Mouse (Mus musculus) forebrain, postnatal 0 days (tissue): ENCODE data around the gene Ppp1r16b. TPM values are rescaled to one million over a fixed set of nuclear protein-coding genes. Genes with fewer than 3 reads are reported as not detected.

Experiments used
- ATAC-seq: fragments of 200-750 bp; cut with Nextera tagmentation; 2 replicates; pipeline ENCODE4 v1.8.0; 2017; ENCODE audit warnings: mild to moderate bottlenecking, moderate library complexity
- DNase-seq: peaks from one replicate; pipeline ENCODE4 v3.0.0-alpha.2; 2015
- H3K27ac ChIP-seq: fragments of 300-500 bp; sonication (generic); 2 replicates; pipeline ENCODE4 v1.5.1; 2014; ENCODE audit warnings: low read depth, mild to moderate bottlenecking, antibody characterized with exemption, low read length, moderate library complexity, mixed read lengths
- H3K27me3 ChIP-seq: fragments of 300-500 bp; sonication (generic); 2 replicates; pipeline ENCODE4 v1.6.1; 2014; ENCODE audit warnings: mild to moderate bottlenecking, low read length, mixed read lengths; ENCODE audit not compliant: insufficient read depth
- H3K36me3 ChIP-seq: fragments of 300-500 bp; sonication (generic); 2 replicates; pipeline ENCODE4 v1.6.1; 2014; ENCODE audit warnings: mild to moderate bottlenecking, moderate library complexity; ENCODE audit not compliant: insufficient read depth
- H3K4me1 ChIP-seq: fragments of 300-500 bp; sonication (generic); 2 replicates; pipeline ENCODE4 v1.6.1; 2014; ENCODE audit warnings: antibody characterized with exemption; ENCODE audit not compliant: insufficient read depth
- H3K4me2 ChIP-seq: fragments of 300-500 bp; sonication (generic); 2 replicates; pipeline ENCODE4 v1.6.1; 2014; ENCODE audit warnings: low read depth, mild to moderate bottlenecking, moderate library complexity
- H3K4me3 ChIP-seq: fragments of 300-500 bp; sonication (generic); 2 replicates; pipeline ENCODE4 v1.5.1; 2014; ENCODE audit warnings: low read depth, low read length, mixed read lengths
- H3K9ac ChIP-seq: fragments of 300-500 bp; sonication (generic); 2 replicates; pipeline ENCODE4 v1.6.1; 2014; ENCODE audit warnings: mild to moderate bottlenecking
- H3K9me3 ChIP-seq: fragments of 300-500 bp; sonication (generic); 2 replicates; pipeline ENCODE4 v1.6.1; 2016; ENCODE audit warnings: low read length
- CTCF ChIP-seq: sonication (generic); IDR thresholded peaks from 2 replicates; pipeline ENCODE4 v1.5.1; 2016; ENCODE audit warnings: antibody characterized with exemption, control low read depth, low read depth
- WGBS: fragments of 180-500 bp; shearing (Covaris S2); extraction: QIAGEN DNeasy Blood & Tissue Kit; methylation state at CpG from one replicate; pipeline ENCODE4 v1.1.7; 2014; 5-methylcytosine and 5-hydroxymethylcytosine counted together
- polyA plus RNA-seq: library from polyadenylated mRNA; unstranded; fragments of >200 nt; fragmentation: Nextera tagmentation; extraction: Ambion mirVana; gene quantifications from 2 replicates; pipeline ENCODE4 v1.2.1, GENCODE M21; 2015
- total RNA-seq: library from RNA; depleted of rRNA; stranded (reverse); fragments of >200 nt; gene quantifications from 2 replicates; pipeline ENCODE4 v1.2.3, GENCODE M21; 2014

Gene Ppp1r16b
- total and polyA plus RNA-seq, 2 experiments from 2014 or later = 25.2 to 28.4 TPM

DNA sequence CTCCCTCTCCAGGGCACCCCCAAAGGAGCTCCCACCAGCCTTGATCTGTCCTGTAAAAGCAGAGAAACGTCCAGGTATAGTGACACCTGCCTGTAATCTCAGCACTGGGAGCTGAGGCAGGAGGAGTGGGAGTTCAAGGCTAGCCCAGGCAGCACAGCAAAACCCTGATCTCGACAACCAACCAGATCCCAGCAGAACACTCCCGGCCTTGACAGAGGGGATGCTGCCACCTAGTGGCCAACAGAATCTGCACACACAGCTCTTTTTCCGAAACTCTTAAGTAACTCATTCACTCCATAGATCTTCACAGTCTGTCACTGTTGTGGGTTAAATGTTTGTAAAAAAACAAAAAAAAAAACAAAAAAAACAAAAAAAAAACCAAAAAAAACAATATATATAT, 12.2 kb upstream of the Ppp1r16b start:
- no peaks in the 10 kb centered on the region for H3K36me3 ChIP-seq
- H3K4me3 ChIP-seq = no peak overlapping the region
- 5% methylated on average over 4 of the region's 4 CpGs for WGBS
- DNase-seq (peak; percentile 85), ATAC-seq (peak; percentile 87)
- no peaks in the 10 kb centered on the region for H3K9me3 ChIP-seq
- no peak overlapping the region for H3K4me2 ChIP-seq
- H3K27ac ChIP-seq = no peak overlapping the region
- H3K27me3 ChIP-seq = no peaks in the 10 kb centered on the region
- TF ChIP-seq CTCF = peak; percentile 90
- H3K9ac ChIP-seq = no peak overlapping the region
- H3K4me1 ChIP-seq = no peaks in the 10 kb centered on the region

DNA sequence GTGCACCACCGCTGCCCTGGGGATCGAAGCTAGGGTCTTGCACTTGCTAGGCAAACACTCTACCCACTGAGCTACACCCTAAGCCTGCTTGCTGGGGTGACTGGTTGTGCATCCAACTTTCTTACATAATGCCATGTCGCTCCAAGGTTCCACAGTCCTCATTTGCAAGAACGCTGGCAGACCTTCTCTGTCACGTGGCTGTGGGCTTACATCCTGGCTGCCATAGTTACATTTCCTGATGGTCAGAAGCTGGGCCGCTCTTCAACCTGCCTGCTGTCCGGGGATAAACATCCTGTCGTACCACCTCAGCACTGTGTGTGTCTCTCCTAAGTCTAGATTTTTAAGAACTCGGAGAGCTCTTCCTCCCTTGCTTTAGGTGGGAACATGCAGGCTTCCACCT, 10.5 kb upstream of the Ppp1r16b start:
- DNase-seq (no peak), ATAC-seq (no peak)
- H3K36me3 ChIP-seq = no peaks in the 10 kb centered on the region
- no peak overlapping the region for H3K27ac ChIP-seq
- TF ChIP-seq CTCF = no peak
- no peaks in the 10 kb centered on the region for H3K9me3 ChIP-seq
- no peak overlapping the region for H3K4me2 ChIP-seq
- no peaks in the 10 kb centered on the region for H3K27me3 ChIP-seq
- no peaks in the 10 kb centered on the region for H3K4me1 ChIP-seq
- no peak overlapping the region for H3K4me3 ChIP-seq
- 84% methylated on average over 9 of the region's 9 CpGs for WGBS
- H3K9ac ChIP-seq = no peak overlapping the region

GRCm38 (mm10) chr2:158655806-158656205, 9.4 kb upstream of the Ppp1r16b start:
- 84% methylated on average over 4 of the region's 4 CpGs for WGBS
- no peak overlapping the region for H3K9ac ChIP-seq
- H3K27me3 ChIP-seq = no peaks in the 10 kb centered on the region
- H3K36me3 ChIP-seq = no peaks in the 10 kb centered on the region
- H3K4me1 ChIP-seq = no peaks in the 10 kb centered on the region
- TF ChIP-seq CTCF = no peak
- no peak overlapping the region for H3K27ac ChIP-seq
- ATAC-seq = no peak
- no peak overlapping the region for H3K4me3 ChIP-seq
- H3K9me3 ChIP-seq = no peaks in the 10 kb centered on the region
- H3K4me2 ChIP-seq = no peak overlapping the region
- no peak for DNase-seq

DNA sequence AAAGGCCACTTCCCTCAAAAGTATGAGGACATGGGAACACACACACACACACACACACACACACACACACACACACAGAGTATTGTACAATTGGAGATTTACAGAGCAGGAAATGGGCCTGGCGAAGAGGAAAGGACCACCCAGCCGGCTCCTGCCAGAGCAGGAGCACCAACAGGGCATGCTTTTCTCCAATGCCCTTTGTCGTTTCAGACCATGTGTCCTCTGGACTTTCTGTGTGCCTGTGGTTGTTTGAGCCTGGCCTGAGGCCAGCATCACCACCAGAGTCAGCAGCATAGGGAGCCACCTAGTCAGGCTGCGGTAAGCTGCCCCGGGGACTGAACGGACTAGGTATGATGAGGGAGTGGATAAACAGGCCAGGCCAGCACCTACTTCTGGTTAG, 6.4 kb upstream of the Ppp1r16b start:
- H3K27ac ChIP-seq = no peak overlapping the region
- no peak overlapping the region for H3K4me2 ChIP-seq
- 54% methylated on average over 6 of the region's 6 CpGs for WGBS
- H3K36me3 ChIP-seq = no peaks in the 10 kb centered on the region
- H3K27me3 ChIP-seq = no peaks in the 10 kb centered on the region
- no peak for TF ChIP-seq CTCF
- H3K9me3 ChIP-seq = no peaks in the 10 kb centered on the region
- no peak overlapping the region for H3K9ac ChIP-seq
- H3K4me1 ChIP-seq = no peaks in the 10 kb centered on the region
- ATAC-seq (peak; percentile 32; the same call in 1 of the 2 replicates), DNase-seq (no peak)
- no peak overlapping the region for H3K4me3 ChIP-seq

DNA sequence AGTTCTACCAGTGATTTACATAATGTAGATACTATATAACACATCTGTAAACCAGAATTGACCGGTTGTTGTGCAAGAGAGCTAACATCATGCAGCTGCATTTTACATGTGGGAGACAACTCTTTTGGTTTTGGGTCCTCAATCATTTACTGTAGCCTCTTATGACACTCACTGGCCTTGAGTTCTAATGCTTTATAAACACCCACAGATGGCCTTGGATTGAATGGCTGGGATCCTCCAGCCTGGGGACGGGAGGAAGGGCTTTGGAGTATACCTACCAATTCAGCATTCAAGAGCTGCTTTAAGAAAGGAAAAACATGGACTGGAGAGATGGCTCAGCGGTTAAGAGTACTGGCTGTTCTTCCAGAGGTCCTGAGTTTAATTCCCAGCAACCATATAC, 5.9 kb upstream of the Ppp1r16b start:
- Histone ChIP-seq H3K9me3 (no peaks in the 10 kb centered on the region), H3K27ac (no peak overlapping the region), H3K9ac (no peak overlapping the region), H3K36me3 (no peaks in the 10 kb centered on the region), H3K27me3 (no peaks in the 10 kb centered on the region), H3K4me2 (no peak overlapping the region), H3K4me1 (no peaks in the 10 kb centered on the region), H3K4me3 (no peak overlapping the region)
- ATAC-seq = no peak
- TF ChIP-seq CTCF = no peak
- DNase-seq = no peak
- WGBS = 78% methylated on average over 3 of the region's 3 CpGs

GRCm38 (mm10) chr2:158666071-158666800, 1.0 kb downstream of the Ppp1r16b start:
- ATAC-seq = no peak
- no peak overlapping the region for H3K4me3 ChIP-seq
- no peaks in the 10 kb centered on the region for H3K36me3 ChIP-seq

GRCm38 (mm10) chr2:158667022-158667670, 1.9 kb downstream of the Ppp1r16b start:
- Histone ChIP-seq H3K9me3 (no peaks in the 10 kb centered on the region), H3K4me2 (peak overlapping the region; percentile 88), H3K27ac (peak overlapping the region; percentile 90), H3K4me1 (peaks cover 6% of the 10 kb centered on the region), H3K4me3 (peak overlapping the region; percentile 72), H3K36me3 (no peaks in the 10 kb centered on the region), H3K27me3 (no peaks in the 10 kb centered on the region), H3K9ac (peak overlapping the region; percentile 86)
- ATAC-seq (peak; percentile 87), DNase-seq (peak; percentile 89)
- 1% methylated on average over 44 of the region's 47 CpGs for WGBS
- TF ChIP-seq CTCF = no peak

More at GRCm38 (mm10) chr2:158666071-158666800, 1.0 kb downstream of the Ppp1r16b start:
- no peak for TF ChIP-seq CTCF
- H3K4me1 ChIP-seq = peaks cover 6% of the 10 kb centered on the region
- H3K27me3 ChIP-seq = no peaks in the 10 kb centered on the region
- 0 out of 2 replicates have a peak overlapping the region, but pooled peaks have one; percentile 86 for H3K9ac ChIP-seq
- peak overlapping the region; percentile 88; the same call in 1 of the 2 replicates for H3K4me2 ChIP-seq
- DNase-seq = no peak
- 38% methylated on average over 13 of the region's 13 CpGs for WGBS
- H3K27ac ChIP-seq = peak overlapping the region; percentile 90
- no peaks in the 10 kb centered on the region for H3K9me3 ChIP-seq
